Mouse (Mus musculus) olfactory bulb, adult 2 months (tissue): Measurements from ENCODE around the gene Psma6. TPM values are rescaled to one million over a fixed set of nuclear protein-coding genes. Genes with fewer than 3 reads are reported as not detected.

Experiments
- H3K27ac ChIP-seq: fragments of 200-500 bp; 2 replicates; pipeline ENCODE4 v1.5.1; 2012; ENCODE audit warnings: low read depth, low read length; ENCODE audit not compliant: insufficient read depth
- H3K4me1 ChIP-seq: fragments of 200-500 bp; 2 replicates; pipeline ENCODE4 v1.6.1; 2012; ENCODE audit warnings: low read length; ENCODE audit not compliant: control insufficient read depth, insufficient read depth
- H3K4me3 ChIP-seq: fragments of 200-500 bp; 2 replicates; pipeline ENCODE4 v1.5.1; 2012; ENCODE audit warnings: mild to moderate bottlenecking, low read depth, low read length, moderate library complexity; ENCODE audit not compliant: insufficient read depth
- CTCF ChIP-seq: fragments of 200-500 bp; IDR thresholded peaks from 2 replicates; pipeline ENCODE4 v1.5.1; 2012; ENCODE audit warnings: low read depth, mild to moderate bottlenecking, low read length, moderate library complexity; ENCODE audit not compliant: insufficient read depth
- POLR2A ChIP-seq: fragments of 200-500 bp; IDR thresholded peaks from 2 replicates; pipeline ENCODE4 v1.6.1; 2012; ENCODE audit warnings: mild to moderate bottlenecking, low read depth, low read length, moderate library complexity; ENCODE audit not compliant: insufficient read depth
- whole genome bisulfite sequencing: fragments of 180-500 bp; shearing (Covaris S2); methylation state at CpG from one replicate; pipeline ENCODE4 v1.1.7; 2018; 5-methylcytosine and 5-hydroxymethylcytosine counted together
- polyA plus RNA-seq: library from polyadenylated mRNA; stranded (reverse); fragments of >200 nt; gene quantifications from 2 replicates; pipeline ENCODE4 v1.2.4, GENCODE M21; 2012; ENCODE audit warnings: low replicate concordance; ENCODE audit not compliant: missing spikeins, insufficient read depth, insufficient read length

The Psma6 gene
- polyA plus RNA-seq, 1 experiment = not detected

GRCm38 (mm10) chr12:55464846-55465361 lies 80.9 kb downstream of the Psma6 start:
- TF ChIP-seq POLR2A = no peak
- no peak for TF ChIP-seq CTCF
- 31% methylated on average over 14 of the region's 14 CpGs for WGBS
- 0 out of 2 replicates have a peak overlapping the region, but pooled peaks have one; percentile 16 for H3K27ac ChIP-seq

GRCm38 (mm10) chr12:55465401-55465983 lies 81.5 kb downstream of the Psma6 start:
- TF ChIP-seq CTCF (no peak), POLR2A (no peak)
- Histone ChIP-seq H3K4me1 (peaks cover 36% of the 10 kb centered on the region), H3K4me3 (no peak overlapping the region), H3K27ac (0 out of 2 replicates have a peak overlapping the region, but pooled peaks have one; percentile 16)
- WGBS = 80% methylated on average over 17 of the region's 17 CpGs

More at GRCm38 (mm10) chr12:55464846-55465361, 80.9 kb downstream of the Psma6 start:
- no peak overlapping the region for H3K4me3 ChIP-seq
- peaks cover 36% of the 10 kb centered on the region for H3K4me1 ChIP-seq

GRCm38 (mm10) chr12:55466088-55466701 lies 82.2 kb downstream of the Psma6 start:
- TF ChIP-seq CTCF (no peak), POLR2A (no peak)
- WGBS = 35% methylated on average over 7 of the region's 7 CpGs
- 0 out of 2 replicates have a peak overlapping the region, but pooled peaks have one; percentile 16 for H3K27ac ChIP-seq
- no peak overlapping the region for H3K4me3 ChIP-seq
- peaks cover 36% of the 10 kb centered on the region for H3K4me1 ChIP-seq

- H3K4me1 ChIP-seq = peaks cover 36% of the 10 kb centered on the region
Observed at GRCm38 (mm10) chr12:55466816-55467215, 82.8 kb downstream of the Psma6 start.

GRCm38 (mm10) chr12:55467331-55468180 lies 83.5 kb downstream of the Psma6 start:
- no peak overlapping the region for H3K27ac ChIP-seq
- H3K4me1 ChIP-seq = peaks cover 36% of the 10 kb centered on the region
- WGBS = 86% methylated on average over 10 of the region's 10 CpGs
- no peak overlapping the region for H3K4me3 ChIP-seq
- TF ChIP-seq POLR2A (no peak), CTCF (no peak)

More at GRCm38 (mm10) chr12:55466816-55467215, 82.8 kb downstream of the Psma6 start:
- WGBS = 59% methylated on average over 5 of the region's 5 CpGs
- no peak overlapping the region for H3K27ac ChIP-seq
- H3K4me3 ChIP-seq = no peak overlapping the region
- TF ChIP-seq CTCF (no peak), POLR2A (no peak)

Other genes with a start within 250 kb of the Psma6 start
- not detected in 2 replicates for gene Srp54b, start 229.1 kb upstream of the Psma6 start, polyA plus RNA-seq
- gene 1700047I17Rik2, start 184.6 kb upstream of the Psma6 start, polyA plus RNA-seq = not detected in 2 replicates
- gene Srp54c, start 154.1 kb upstream of the Psma6 start, polyA plus RNA-seq = not detected in 2 replicates
- not detected in 2 replicates for gene 1110008L16Rik, start 84.6 kb upstream of the Psma6 start, polyA plus RNA-seq
- not detected in 2 replicates for gene Ppp2r3c, start 81.2 kb upstream of the Psma6 start, polyA plus RNA-seq
- not detected in 2 replicates for gene Nfkbia, start 108.4 kb downstream of the Psma6 start, polyA plus RNA-seq
- not detected in 2 replicates for gene Aldoart2, start 181.0 kb downstream of the Psma6 start, polyA plus RNA-seq
- not detected in 2 replicates for gene Insm2, start 215.2 kb downstream of the Psma6 start, polyA plus RNA-seq